Mouse (Mus musculus): ENCODE results near the gene Slc4a1. TPM values are rescaled to one million over a fixed set of nuclear protein-coding genes. Genes with fewer than 3 reads are reported as not detected.

Gene Slc4a1
- under 1 TPM in 1 of 2 experiments, not detected in 1; 0.13 TPM for polyA plus RNA-seq (2017; shearing (Covaris generic))

GRCm38 (mm10) chr11:102366103-102366502 is at the start of gene Slc4a1:
Gene Slc4a1 (minus strand): TSS chr11:102366203.

GRCm38 (mm10) chr11:102407834-102408215 is 41.8 kb upstream of the Slc4a1 start, which contains the start of gene Slc25a39:
Gene Slc25a39 (minus strand): TSS chr11:102407946.

GRCm38 (mm10) chr11:102393238-102393634 is 27.2 kb upstream of the Slc4a1 start, which contains the start of gene Rundc3a:
Gene Rundc3a (plus strand): TSS chr11:102393403.

GRCm38 (mm10) chr11:102319410-102319792 is 46.6 kb downstream of the Slc4a1 start, which contains the start of gene Ubtf:
Gene Ubtf (minus strand): TSS chr11:102319742.

Other genes starting within 250 kb of the Slc4a1 start
- under 1 TPM in 1 of 2 experiments, not detected in 1; 0.89 TPM for gene Nags, start 220.7 kb downstream of the Slc4a1 start, polyA plus RNA-seq (2017; shearing (Covaris generic))
- gene Tmem101, start 209.8 kb downstream of the Slc4a1 start, polyA plus RNA-seq (2017; shearing (Covaris generic)): 10 to 100 TPM in 1 of 2 experiments, 1 to 10 TPM in 1; 7.5 to 12.3 TPM
- gene Lsm12, start 180.9 kb downstream of the Slc4a1 start, polyA plus RNA-seq (2017; shearing (Covaris generic)): 10 to 100 TPM; 47.6 to 52.8 TPM
- gene G6pc3, start 176.6 kb downstream of the Slc4a1 start, polyA plus RNA-seq (2017; shearing (Covaris generic)): 10 to 100 TPM; 37.7 to 48.2 TPM
- gene Hdac5, start 136.0 kb downstream of the Slc4a1 start, polyA plus RNA-seq (2017; shearing (Covaris generic)): 10 to 100 TPM; 21.2 to 52.7 TPM
- 1 to 10 TPM in 1 of 2 experiments, under 1 TPM in 1; 0.36 to 1.0 TPM for gene BC030867, start 117.3 kb downstream of the Slc4a1 start, polyA plus RNA-seq (2017; shearing (Covaris generic))
- gene Asb16, start 97.5 kb downstream of the Slc4a1 start, polyA plus RNA-seq (2017; shearing (Covaris generic)): not detected
- gene Tmub2, start 81.3 kb downstream of the Slc4a1 start, polyA plus RNA-seq (2017; shearing (Covaris generic)): 10 to 100 TPM; 58.4 to 59.3 TPM
- 10 to 100 TPM; 14.7 to 17.3 TPM for gene Atxn7l3, start 69.6 kb downstream of the Slc4a1 start, polyA plus RNA-seq (2017; shearing (Covaris generic))
- gene Ubtf, start 46.5 kb downstream of the Slc4a1 start, polyA plus RNA-seq (2017; shearing (Covaris generic)): 100 to 1,000 TPM; 122 to 151 TPM
- 10 to 100 TPM; 15.9 to 27.0 TPM for gene Rundc3a, start 27.2 kb upstream of the Slc4a1 start, polyA plus RNA-seq (2017; shearing (Covaris generic))
- 10 to 100 TPM; 72.9 to 85.5 TPM for gene Slc25a39, start 41.7 kb upstream of the Slc4a1 start, polyA plus RNA-seq (2017; shearing (Covaris generic))
- gene Grn, start 64.1 kb upstream of the Slc4a1 start, polyA plus RNA-seq (2017; shearing (Covaris generic)): 10 to 100 TPM; 43.3 to 59.5 TPM
- gene Fam171a2, start 81.5 kb upstream of the Slc4a1 start, polyA plus RNA-seq (2017; shearing (Covaris generic)): under 1 TPM; 0.70 to 0.88 TPM
- gene Itga2b, start 103.9 kb upstream of the Slc4a1 start, polyA plus RNA-seq (2017; shearing (Covaris generic)): 1 to 10 TPM in 1 of 2 experiments, not detected in 1; 1.4 TPM
- gene Gpatch8, start 190.2 kb upstream of the Slc4a1 start, polyA plus RNA-seq (2017; shearing (Covaris generic)): 10 to 100 TPM; 55.5 to 64.2 TPM
- gene Gm11627, start 213.3 kb upstream of the Slc4a1 start, polyA plus RNA-seq (2017; shearing (Covaris generic)): under 1 TPM in 1 of 2 experiments, not detected in 1; 0.84 TPM
- under 1 TPM in 1 of 2 experiments, not detected in 1; 0.15 TPM for gene Fzd2, start 238.2 kb upstream of the Slc4a1 start, polyA plus RNA-seq (2017; shearing (Covaris generic))

Measured in inflammation-experienced regulatory T-cells (primary cell).